Mouse (Mus musculus): ENCODE measurements around the gene Ampd2. TPM values are rescaled to one million over a fixed set of nuclear protein-coding genes. Genes with fewer than 3 reads are reported as not detected.
A peak's percentile ranks its signal among the peaks of the same experiment; 100 is the strongest.

The Ampd2 gene
- total RNA-seq (2021), result 1 to 10 TPM; 4.7 to 6.2 TPM

DNA sequence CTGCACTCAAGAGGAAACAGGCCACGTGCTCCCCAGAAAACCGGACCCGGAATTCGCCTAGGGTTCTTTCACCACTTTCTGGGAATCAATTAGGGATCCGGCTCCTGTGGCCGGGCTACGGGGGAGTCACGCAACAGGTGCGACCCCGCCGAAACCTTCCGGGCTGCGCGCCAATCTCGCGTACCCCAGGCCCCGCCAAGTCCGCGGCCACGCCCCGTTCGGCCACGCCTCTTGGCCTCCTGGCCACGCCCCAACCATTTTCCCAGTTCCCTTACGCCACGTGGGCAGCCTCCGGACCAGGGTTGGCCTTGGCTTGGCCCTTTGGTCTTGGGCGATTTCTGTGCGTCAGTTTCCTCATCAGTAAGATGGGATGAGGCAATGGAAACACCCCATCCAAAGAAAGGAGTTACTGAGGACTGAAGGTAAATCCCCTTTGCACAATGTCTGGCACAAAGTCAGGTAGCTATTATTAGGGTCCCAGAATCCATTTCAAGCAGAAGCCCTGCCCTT, at the start of gene Ampd2:
Ampd2 (minus strand) TSS at position 182 of the 510 bp plus-strand sequence.
- intact Hi-C loops (cut with DNase I), result no loop called here
- DNase-seq (ENCODE audit: low spot score), result peak; percentile 74

GRCm38 (mm10) chr3:108134701-108135100, 48.2 kb upstream of the Ampd2 start:
- DNase-seq (ENCODE audit: low spot score), result no peak
- intact Hi-C loops (cut with DNase I), result no loop called here

DNA sequence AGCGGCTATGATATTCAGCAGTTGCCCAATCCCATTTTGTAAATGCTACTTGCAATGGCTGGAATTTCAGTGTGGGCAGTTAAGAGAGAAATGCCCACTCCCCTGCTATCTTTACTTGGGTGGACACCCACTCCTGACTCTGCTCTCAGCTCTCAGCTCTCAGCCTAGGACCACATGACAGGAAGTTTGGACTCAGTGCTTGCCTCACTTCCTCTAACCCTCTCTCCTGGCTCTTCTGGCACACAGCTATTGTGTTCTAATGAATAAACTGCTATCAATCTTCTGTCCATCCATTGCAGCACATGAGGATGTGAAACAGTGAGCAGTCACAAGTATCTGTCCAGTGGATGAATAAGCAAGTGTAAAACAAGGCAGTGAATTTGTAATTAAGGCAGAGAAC, 46.0 kb upstream of the Ampd2 start:
- intact Hi-C loops (cut with DNase I), result no loop called here
- no peak for DNase-seq (ENCODE audit: low spot score)

DNA sequence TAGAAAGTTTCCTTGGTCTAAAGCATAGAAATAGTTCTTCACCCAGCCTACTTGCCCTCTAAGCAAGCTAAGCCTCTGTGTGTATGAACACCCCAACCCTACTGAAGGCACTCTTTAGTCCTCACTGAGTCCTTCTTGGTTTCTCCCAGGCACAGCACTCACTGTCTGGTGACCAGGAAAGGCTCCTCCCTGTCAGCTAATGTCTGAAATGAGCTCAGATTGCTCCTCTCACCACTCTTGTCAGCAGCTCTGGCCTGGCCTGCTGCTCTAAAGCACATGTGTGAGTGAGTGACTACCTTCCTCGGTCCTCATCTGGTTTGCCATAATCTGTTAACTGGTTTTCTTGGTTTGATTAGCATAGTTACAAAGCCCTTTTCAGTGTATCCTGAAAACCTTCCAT, 45.4 kb upstream of the Ampd2 start:
- no peak for DNase-seq (ENCODE audit: low spot score)
- intact Hi-C loops (cut with DNase I), result no loop called here

- intact Hi-C loops (cut with DNase I), result no loop called here
- DNase-seq (ENCODE audit: low spot score), result no peak
Measured at GRCm38 (mm10) chr3:108131216-108131615, 44.8 kb upstream of the Ampd2 start.

DNA sequence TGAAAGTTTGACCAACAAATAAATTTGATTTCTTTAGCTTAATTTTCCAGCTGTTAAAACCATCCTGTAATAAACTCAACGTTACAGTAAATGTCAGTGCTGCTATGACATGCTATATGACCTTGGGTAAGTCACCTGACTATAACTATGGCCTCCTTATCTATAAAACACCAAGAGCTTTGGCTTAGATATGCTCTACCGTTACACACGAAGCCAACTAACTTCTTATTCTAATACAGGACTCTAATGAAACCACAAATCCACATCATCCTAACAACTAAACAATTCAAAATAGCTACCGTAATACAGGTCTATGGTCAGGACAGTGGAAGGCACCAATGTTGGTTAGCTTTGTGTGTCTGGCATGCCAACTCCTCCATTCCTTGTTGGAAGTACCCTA, 43.4 kb upstream of the Ampd2 start:
- DNase-seq (ENCODE audit: low spot score), result no peak
- intact Hi-C loops (cut with DNase I), result no loop called here

DNA sequence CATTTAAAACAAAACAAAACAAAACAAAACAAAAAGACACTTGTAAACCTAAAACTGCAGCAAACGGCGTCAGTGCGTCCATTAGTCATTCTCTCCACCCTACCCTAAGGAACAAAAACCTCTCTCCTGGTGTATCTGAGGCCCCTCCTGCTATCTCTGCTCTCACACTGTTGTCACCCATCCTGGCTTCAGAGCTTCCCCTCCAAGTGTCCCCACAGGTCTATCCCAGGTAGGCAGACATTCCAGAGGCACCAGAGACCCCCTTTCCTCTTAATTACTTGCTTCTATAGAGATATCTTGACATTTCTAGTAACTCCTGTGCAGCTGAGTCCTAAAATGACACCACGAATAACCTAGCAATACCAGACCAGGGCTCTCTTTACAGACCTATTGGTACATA, 42.9 kb upstream of the Ampd2 start:
- no peak for DNase-seq (ENCODE audit: low spot score)
- intact Hi-C loops (cut with DNase I), result no loop called here

GRCm38 (mm10) chr3:108128520-108128919, 42.1 kb upstream of the Ampd2 start:
- DNase-seq (ENCODE audit: low spot score), result no peak
- intact Hi-C loops (cut with DNase I), result no loop called here

GRCm38 (mm10) chr3:108126327-108126726, 39.9 kb upstream of the Ampd2 start:
- intact Hi-C loops (cut with DNase I), result no loop called here
- no peak for DNase-seq (ENCODE audit: low spot score)

DNA sequence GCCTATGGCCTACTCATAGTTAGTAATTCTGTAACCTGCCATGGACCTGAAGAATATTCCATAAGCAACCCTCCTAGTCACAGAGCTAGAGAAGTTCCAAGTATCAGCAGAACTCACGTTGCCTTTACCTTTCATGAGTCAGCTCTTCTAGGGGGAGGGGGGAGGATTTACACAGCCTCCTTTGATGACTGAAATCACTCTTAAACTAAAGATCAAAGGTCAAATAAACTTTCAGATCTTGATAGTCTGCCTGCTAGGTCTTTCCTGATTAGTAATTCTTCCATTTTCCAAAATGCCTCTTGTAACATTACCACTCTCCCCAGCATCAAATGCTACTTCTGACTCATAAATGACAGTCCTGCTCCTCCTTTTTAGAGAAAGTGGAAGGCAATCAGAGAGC, 37.7 kb upstream of the Ampd2 start:
- no peak for DNase-seq (ENCODE audit: low spot score)
- intact Hi-C loops (cut with DNase I), result no loop called here

- DNase-seq (ENCODE audit: low spot score), result no peak
- intact Hi-C loops (cut with DNase I), result no loop called here
Measured at GRCm38 (mm10) chr3:108123242-108123641, 36.8 kb upstream of the Ampd2 start.

GRCm38 (mm10) chr3:108121101-108121500, 34.6 kb upstream of the Ampd2 start:
- intact Hi-C loops (cut with DNase I), result no loop called here
- no peak for DNase-seq (ENCODE audit: low spot score)

DNA sequence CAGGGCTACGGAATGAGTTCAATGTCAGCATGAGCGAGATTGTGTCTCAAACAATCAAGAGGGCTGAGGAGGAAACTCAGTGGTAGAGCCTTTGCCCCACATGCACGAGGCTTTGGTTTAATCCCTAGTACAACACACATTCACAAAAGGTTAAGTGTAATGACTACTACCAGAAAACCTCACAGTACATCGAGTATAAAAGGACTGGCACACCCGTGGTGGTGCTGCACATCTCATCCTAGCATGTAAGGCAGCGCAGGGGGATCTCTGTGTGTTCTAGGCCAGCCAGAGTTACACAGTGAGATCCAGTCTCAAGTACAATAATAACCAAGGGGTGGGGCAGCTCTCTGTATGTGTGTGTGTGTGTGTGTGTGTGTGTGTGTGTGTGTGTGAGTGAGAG, 31.0 kb upstream of the Ampd2 start:
- DNase-seq (ENCODE audit: low spot score), result no peak
- intact Hi-C loops (cut with DNase I), result no loop called here

DNA sequence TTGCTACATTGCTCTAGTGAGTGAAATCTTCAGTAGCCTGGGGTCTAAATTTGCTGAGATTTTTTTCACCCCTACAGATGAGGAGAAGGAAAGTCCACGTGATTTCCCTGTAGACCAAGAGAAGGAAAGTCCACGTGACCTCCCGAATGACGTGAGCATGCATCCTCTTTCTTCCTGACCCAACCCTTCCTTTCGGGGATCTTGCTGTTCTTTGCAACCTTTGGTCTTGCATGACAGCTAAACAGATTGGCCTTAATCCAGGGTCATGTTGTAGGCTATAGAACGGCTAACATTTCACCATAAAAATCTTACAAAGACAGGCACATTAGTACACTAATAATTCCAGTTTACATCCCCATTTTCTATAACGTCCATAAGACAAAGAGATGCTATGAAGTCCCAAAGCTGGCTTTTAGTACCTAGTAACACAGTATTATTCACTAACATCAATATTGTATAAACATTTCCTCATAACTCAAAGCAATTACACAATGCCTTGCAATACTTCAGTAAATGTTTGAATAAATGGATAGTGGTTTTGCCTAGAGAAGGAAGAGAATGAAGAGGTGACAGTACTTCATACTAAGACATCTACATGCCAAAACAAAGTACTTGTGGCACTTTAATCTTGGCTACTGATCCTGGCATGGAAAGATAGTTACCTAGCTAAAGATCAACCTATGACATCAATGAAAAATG, 27.3 kb upstream of the Ampd2 start:
- no peak for DNase-seq (ENCODE audit: low spot score)
- intact Hi-C loops (cut with DNase I), result no loop called here

DNA sequence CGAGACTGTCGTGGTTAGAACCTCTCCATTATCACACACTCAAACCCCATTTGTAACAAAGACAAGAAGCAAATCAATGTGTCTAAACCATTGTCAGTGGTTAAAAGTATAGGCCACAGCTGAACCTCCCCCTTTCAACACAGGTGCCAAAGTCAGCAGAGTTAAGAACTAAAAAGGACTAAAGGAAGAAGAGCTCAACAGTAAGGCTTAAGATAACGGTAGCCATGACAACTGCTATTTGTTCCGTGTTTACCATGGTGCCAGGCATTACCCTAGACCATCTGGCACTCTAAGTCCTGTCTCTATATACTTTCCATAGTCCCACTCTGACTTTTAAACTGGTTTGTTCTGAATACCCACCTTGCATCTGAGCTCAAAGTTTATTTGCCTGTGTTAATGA, 26.2 kb upstream of the Ampd2 start:
- DNase-seq (ENCODE audit: low spot score), result no peak
- intact Hi-C loops (cut with DNase I), result no loop called here

GRCm38 (mm10) chr3:108112246-108112645, 25.8 kb upstream of the Ampd2 start:
- no peak for DNase-seq (ENCODE audit: low spot score)
- intact Hi-C loops (cut with DNase I), result no loop called here

- intact Hi-C loops (cut with DNase I), result no loop called here
- DNase-seq (ENCODE audit: low spot score), result no peak
Measured at GRCm38 (mm10) chr3:108111320-108111719, 24.9 kb upstream of the Ampd2 start.

DNA sequence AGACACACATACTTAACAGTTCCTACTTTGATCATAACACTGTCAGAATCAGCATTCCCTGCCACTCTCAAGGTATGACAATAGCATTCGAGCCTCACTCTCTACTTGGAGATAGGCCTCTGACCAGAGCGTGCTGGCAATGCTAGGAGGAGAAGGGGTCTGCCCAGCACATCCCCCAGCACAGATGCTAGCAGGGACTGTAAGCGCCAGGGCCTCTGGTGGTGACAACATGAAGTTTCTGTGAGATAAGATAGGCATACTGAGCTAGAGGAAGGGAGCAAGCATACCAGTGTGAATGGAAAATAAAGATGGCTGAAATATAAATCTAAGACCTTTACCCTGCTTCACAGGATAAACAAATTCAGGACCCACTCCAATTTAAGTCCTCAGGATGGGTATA, 18.8 kb upstream of the Ampd2 start:
- no peak for DNase-seq (ENCODE audit: low spot score)
- intact Hi-C loops (cut with DNase I), result no loop called here

- intact Hi-C loops (cut with DNase I), result no loop called here
- no peak for DNase-seq (ENCODE audit: low spot score)
Measured at GRCm38 (mm10) chr3:108102075-108102474, 15.6 kb upstream of the Ampd2 start.

DNA sequence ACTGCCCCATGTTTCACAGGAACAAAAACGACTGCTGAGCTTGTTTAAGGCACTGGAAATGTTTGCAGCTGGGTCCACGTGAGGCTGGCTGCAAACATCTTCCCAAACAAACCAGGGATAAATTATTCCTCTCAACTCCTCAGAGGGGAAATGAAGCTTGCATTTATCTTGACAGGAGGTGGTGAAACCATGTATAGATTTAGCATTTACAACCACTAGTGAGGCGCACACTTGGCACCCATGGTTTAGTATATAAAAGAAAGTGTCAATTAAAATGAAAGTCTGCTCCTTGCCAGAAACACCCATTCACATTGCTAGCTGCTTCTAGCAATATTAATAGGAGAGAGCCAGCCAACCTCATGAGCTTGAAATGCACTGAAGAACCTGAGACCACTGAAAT, 15.1 kb upstream of the Ampd2 start:
- DNase-seq (ENCODE audit: low spot score), result no peak
- intact Hi-C loops (cut with DNase I), result no loop called here

- intact Hi-C loops (cut with DNase I), result no loop called here
- DNase-seq (ENCODE audit: low spot score), result no peak
Measured at GRCm38 (mm10) chr3:108098316-108098715, 11.9 kb upstream of the Ampd2 start.

DNA sequence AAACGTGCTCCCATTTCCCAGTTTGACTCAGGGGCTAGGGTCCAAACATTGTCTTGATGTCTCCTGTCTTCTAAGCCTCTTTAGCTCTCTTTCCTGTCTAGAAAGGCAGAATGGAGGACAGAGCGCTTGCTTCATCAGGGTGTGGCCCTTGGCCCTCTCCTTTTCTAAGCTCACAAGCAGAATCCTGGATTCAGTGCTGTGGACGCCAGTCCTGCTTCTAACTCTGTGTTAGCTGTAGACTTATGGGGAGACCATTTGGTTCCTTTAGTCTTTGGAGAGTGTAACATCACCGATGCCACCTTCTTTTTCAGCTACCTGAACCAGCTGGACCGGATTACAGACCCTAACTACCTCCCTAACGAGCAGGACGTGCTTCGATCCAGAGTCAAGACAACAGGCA, 11.2 kb upstream of the Ampd2 start:
- intact Hi-C loops (cut with DNase I), result no loop called here
- DNase-seq (ENCODE audit: low spot score), result no peak
